Mouse (Mus musculus): ENCODE measurements around the gene Serpina1f. TPM values are rescaled to one million over a fixed set of nuclear protein-coding genes. Genes with fewer than 3 reads are reported as not detected.

Serpina1f gene
- polyA plus RNA-seq, 1 experiment from 2014 or later: not detected

Other genes starting within 250 kb of the Serpina1f start
- gene Ifi27l2b, start 238.3 kb downstream of the Serpina1f start, polyA plus RNA-seq (2015; fragmentation: Nextera tagmentation; extraction: Ambion mirVana): not detected in 2 replicates
- 3.4 and 4.1 TPM in 2 replicates for gene Ppp4r4, start 163.2 kb downstream of the Serpina1f start, polyA plus RNA-seq (2015; fragmentation: Nextera tagmentation; extraction: Ambion mirVana)
- gene Serpina10, start 64.1 kb downstream of the Serpina1f start, polyA plus RNA-seq (2015; fragmentation: Nextera tagmentation; extraction: Ambion mirVana): 0.04 TPM in 1 of 2 replicates, not detected in the other
- gene Serpina6, start 38.3 kb downstream of the Serpina1f start, polyA plus RNA-seq (2015; fragmentation: Nextera tagmentation; extraction: Ambion mirVana): not detected in 2 replicates
- 0.10 TPM in 1 of 2 replicates, not detected in the other for gene Serpina16, start 19.4 kb downstream of the Serpina1f start, polyA plus RNA-seq (2015; fragmentation: Nextera tagmentation; extraction: Ambion mirVana)
- gene Serpina1d, start 78.1 kb upstream of the Serpina1f start, polyA plus RNA-seq (2015; fragmentation: Nextera tagmentation; extraction: Ambion mirVana): not detected in 2 replicates
- not detected in 2 replicates for gene Serpina1b, start 134.8 kb upstream of the Serpina1f start, polyA plus RNA-seq (2015; fragmentation: Nextera tagmentation; extraction: Ambion mirVana)
- gene Serpina1a, start 168.0 kb upstream of the Serpina1f start, polyA plus RNA-seq (2015; fragmentation: Nextera tagmentation; extraction: Ambion mirVana): not detected in 2 replicates
- gene Serpina1c, start 209.4 kb upstream of the Serpina1f start, polyA plus RNA-seq (2015; fragmentation: Nextera tagmentation; extraction: Ambion mirVana): not detected in 2 replicates

Measured in hindbrain, embryonic 16.5 days (tissue).